Mouse (Mus musculus) bone marrow, adult 2 months (tissue): ENCODE measurements around the gene Zfp423. TPM values are rescaled to one million over a fixed set of nuclear protein-coding genes. Genes with fewer than 3 reads are reported as not detected.

ENCODE experiments used
- H3K27ac ChIP-seq: fragments of 200-500 bp; 2 replicates; pipeline ENCODE4 v1.5.1; 2012; ENCODE audit warnings: low read depth, mild to moderate bottlenecking, control low read depth, inconsistent platforms, low read length; ENCODE audit not compliant: control insufficient read depth, poor library complexity, insufficient read depth
- H3K4me1 ChIP-seq: fragments of 200-500 bp; 2 replicates; pipeline ENCODE4 v1.6.1; 2011; ENCODE audit warnings: low read length; ENCODE audit not compliant: control insufficient read depth, insufficient read depth
- H3K4me3 ChIP-seq: fragments of 200-500 bp; replicated peaks from 2 replicates; pipeline ENCODE3; 2011; ENCODE audit warnings: mild to moderate bottlenecking, low read depth, low read length, control low read depth; ENCODE audit not compliant: control insufficient read depth
- CTCF ChIP-seq: fragments of 200-500 bp; IDR thresholded peaks from 2 replicates; pipeline ENCODE4 v1.5.1; 2011; ENCODE audit warnings: low read length, control low read depth; ENCODE audit not compliant: control insufficient read depth, insufficient read depth
- POLR2A ChIP-seq: fragments of 200-500 bp; IDR thresholded peaks from 2 replicates; pipeline ENCODE4 v1.6.1; 2011; ENCODE audit warnings: low read depth, mild to moderate bottlenecking, control low read depth, low read length, borderline replicate concordance; ENCODE audit not compliant: control insufficient read depth
- WGBS: fragments of 180-500 bp; shearing (Covaris S2); methylation state at CpG from one replicate; pipeline ENCODE4 v1.1.7; 2018; 5-methylcytosine and 5-hydroxymethylcytosine counted together
- polyA plus RNA-seq: library from polyadenylated mRNA; stranded (reverse); fragments of >200 nt; gene quantifications from 2 replicates; pipeline ENCODE4 v1.2.4, GENCODE M21; 2011; ENCODE audit warnings: low replicate concordance; ENCODE audit not compliant: missing spikeins, insufficient read depth, insufficient read length

Zfp423 gene
- polyA plus RNA-seq, 1 experiment, result 1.8 TPM

GRCm38 (mm10) chr8:87701583-87701982 is 257.8 kb downstream of the Zfp423 start:
- Histone ChIP-seq H3K4me3 (no peak overlapping the region), H3K27ac (no peak overlapping the region), H3K4me1 (no peaks in the 10 kb centered on the region)
- WGBS, result 72% methylated on average over 4 of the region's 4 CpGs
- no peak for TF ChIP-seq POLR2A
- no peak for TF ChIP-seq CTCF

- 29% methylated on average over 12 of the region's 12 CpGs for WGBS
- H3K4me1 ChIP-seq, result no peaks in the 10 kb centered on the region
- TF ChIP-seq POLR2A, result no peak
- no peak for TF ChIP-seq CTCF
Measured at GRCm38 (mm10) chr8:87700321-87700720, 259.1 kb downstream of the Zfp423 start.

DNA sequence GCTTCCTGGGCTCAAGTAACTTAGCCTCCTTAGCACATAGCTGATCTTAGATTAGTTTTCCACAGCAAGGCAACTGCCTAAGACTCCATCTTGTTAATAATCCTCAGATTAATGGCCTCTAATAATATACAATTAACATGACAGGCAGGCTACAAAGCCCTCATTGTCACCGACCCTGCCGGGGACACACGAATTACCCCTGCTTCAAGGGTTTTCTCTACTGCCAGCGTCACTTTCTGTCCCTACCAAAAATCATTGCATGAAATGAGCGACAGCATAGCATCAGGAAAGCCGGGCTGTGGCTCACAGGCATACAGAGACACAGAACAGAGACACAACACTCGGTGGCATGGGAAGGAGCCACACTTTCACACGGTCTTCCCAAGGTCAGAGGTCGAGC is 262.3 kb downstream of the Zfp423 start:
- WGBS, result 73% methylated on average over 9 of the region's 9 CpGs
- H3K4me1 ChIP-seq, result no peaks in the 10 kb centered on the region

More at GRCm38 (mm10) chr8:87700321-87700720, 259.1 kb downstream of the Zfp423 start:
- H3K27ac ChIP-seq, result no peak overlapping the region
- no peak overlapping the region for H3K4me3 ChIP-seq

DNA sequence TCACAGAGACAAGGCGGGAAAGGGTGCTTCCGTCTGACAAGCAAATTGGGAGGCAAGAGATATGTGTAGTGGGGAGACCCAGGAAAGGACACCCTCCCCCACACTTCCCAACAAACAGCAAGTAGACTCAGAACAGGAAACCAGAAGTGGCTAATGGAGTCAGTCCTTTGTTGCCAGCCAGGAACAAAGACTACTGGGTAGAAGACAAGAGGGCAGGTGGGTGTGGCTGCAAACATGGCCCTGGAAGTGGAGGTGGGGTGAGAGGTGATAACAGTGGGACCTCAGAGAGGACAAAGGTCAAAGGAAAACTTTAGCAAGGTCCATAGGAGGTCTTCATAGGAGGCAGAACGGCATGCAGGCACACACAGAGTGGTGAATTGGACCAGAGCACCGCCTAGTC is 265.7 kb downstream of the Zfp423 start:
- H3K4me1 ChIP-seq, result no peaks in the 10 kb centered on the region
- TF ChIP-seq CTCF (no peak), POLR2A (no peak)
- H3K4me3 ChIP-seq, result no peak overlapping the region
- WGBS, result 74% methylated on average over 4 of the region's 4 CpGs
- no peak overlapping the region for H3K27ac ChIP-seq

More for the DNA sequence above, 262.3 kb downstream of the Zfp423 start:
- TF ChIP-seq CTCF, result no peak
- no peak for TF ChIP-seq POLR2A
- Histone ChIP-seq H3K27ac (no peak overlapping the region), H3K4me3 (no peak overlapping the region)

DNA sequence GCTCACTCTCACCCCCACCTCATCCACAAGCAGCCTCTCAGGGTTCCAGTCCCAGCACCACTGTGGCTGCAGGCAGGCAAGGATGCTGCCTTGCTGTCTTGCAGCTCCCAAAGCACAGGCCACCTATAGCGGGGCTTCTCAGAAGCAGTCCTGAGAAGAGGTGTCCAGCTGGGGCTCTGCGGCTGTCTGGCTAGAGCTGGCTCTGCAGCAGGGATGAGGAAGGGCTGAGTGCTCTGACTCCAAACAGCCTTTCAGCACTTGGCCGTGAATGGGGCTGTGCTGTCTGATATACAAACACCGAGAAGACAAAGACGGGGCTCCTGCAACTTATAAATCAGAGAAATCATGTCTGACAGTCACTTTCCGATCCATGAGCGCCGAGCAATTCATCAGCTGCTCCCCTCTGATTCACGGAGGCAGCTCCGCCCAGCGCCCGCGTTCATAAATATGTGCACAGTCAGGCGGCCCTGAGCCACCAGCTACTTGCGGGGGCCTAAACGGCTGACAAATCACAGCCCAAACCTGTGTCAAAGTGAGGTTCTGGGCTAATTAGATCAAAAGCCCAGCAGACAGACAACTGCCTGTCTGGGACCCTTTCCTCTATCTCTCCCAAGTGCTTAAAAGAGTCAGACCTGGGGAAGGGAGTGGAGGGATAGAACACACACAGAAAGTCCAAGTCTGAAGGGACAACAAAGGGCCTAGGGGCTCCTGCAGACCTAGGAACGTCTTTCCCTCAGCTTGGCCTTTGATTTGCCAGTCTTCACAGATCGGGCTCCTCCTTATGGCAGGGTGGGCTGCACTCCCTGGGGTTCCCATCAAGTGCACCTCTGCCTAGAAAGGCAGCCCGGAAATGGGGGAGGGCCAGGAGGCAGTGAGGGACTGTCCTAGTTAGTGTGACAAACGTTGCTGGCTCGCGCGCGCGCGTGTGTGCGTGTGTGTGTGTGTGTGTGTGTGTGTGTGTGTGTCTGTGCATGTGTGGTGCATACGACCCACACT is 269.0 kb downstream of the Zfp423 start:
- H3K4me1 ChIP-seq, result no peaks in the 10 kb centered on the region
- TF ChIP-seq POLR2A, result no peak
- TF ChIP-seq CTCF, result no peak
- H3K27ac ChIP-seq, result no peak overlapping the region
- no peak overlapping the region for H3K4me3 ChIP-seq
- WGBS, result 46% methylated on average over 28 of the region's 28 CpGs

DNA sequence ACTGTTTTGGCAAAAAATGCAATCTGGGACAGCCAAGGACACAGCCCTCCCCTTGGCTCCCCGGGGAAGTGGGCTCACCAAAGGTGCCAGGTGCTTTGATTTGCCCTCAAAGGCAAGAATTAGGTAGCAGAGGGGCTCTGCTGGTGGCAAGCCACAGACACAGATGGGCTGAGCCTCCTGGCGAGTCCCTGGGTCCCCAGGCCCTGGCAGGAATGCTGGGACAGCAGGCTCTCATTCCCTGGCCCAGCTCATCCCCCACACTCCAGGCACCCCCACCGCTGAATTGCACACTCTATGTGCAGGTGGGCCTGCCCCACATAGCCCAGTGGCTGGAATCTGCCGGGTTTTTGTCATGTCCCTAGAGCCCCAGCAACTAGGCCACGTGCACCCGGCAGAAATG is 270.2 kb downstream of the Zfp423 start:
- 72% methylated on average over 6 of the region's 6 CpGs for WGBS
- no peaks in the 10 kb centered on the region for H3K4me1 ChIP-seq
- TF ChIP-seq CTCF, result no peak

GRCm38 (mm10) chr8:87688348-87688747 is 271.0 kb downstream of the Zfp423 start:
- no peaks in the 10 kb centered on the region for H3K4me1 ChIP-seq
- no peak overlapping the region for H3K27ac ChIP-seq
- TF ChIP-seq CTCF, result no peak
- no peak for TF ChIP-seq POLR2A
- WGBS, result 76% methylated on average over 4 of the region's 4 CpGs
- no peak overlapping the region for H3K4me3 ChIP-seq

More for the DNA sequence above, 270.2 kb downstream of the Zfp423 start:
- Histone ChIP-seq H3K4me3 (no peak overlapping the region), H3K27ac (no peak overlapping the region; the same call in 1 of the 2 replicates)

DNA sequence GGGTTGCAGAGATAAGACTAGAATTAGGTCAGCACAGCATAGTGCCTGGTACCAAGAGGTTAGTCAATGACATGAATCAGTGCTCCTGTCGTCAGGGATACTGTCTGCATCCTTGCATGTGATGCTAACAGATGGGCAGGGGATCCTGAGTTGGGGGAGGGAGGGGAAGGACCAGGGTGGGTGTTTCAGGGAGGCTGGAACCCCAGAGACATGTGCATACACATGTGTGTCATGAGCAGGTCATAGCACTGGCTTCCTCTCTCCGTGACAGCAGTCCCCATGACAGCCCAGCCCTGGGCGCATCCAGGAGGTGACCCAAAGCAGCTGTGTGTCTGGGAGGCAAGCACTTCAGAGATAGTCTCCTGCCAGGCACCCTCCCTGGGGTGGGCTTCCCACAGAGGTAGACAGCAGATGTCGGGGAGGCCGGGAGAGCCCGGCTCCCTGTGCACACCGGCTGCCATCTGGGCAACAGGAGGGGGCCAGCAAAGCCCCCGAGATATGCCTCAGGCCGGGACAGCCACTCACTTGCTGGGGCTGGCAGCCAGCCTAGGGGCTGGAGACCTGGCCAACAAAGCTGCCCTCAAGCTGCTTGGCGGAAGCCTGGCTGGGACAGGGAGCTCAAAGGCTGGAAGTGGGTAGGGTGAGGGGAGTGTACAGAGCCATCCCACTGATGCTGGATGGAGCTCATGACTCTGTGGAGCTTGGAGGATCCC is 272.3 kb downstream of the Zfp423 start:
- Histone ChIP-seq H3K27ac (no peak overlapping the region), H3K4me3 (no peak overlapping the region), H3K4me1 (no peaks in the 10 kb centered on the region)
- WGBS, result 85% methylated on average over 10 of the region's 10 CpGs
- TF ChIP-seq POLR2A (no peak), CTCF (no peak)
